Mouse (Mus musculus) macrophage (primary cell): ENCODE data around the gene Mfsd4b3. TPM values are rescaled to one million over a fixed set of nuclear protein-coding genes. Genes with fewer than 3 reads are reported as not detected.
"Not testable (repeated sequence)": the region's sequence is repeated elsewhere in the genome, so short reads cannot be mapped to it uniquely, and the experiment has no call there.

Experiments
- H3K27ac ChIP-seq: fragments of 350-480 bp; formaldehyde crosslinking; 2 replicates; pipeline ENCODE4 v1.9.0; 2021
- H3K36me3 ChIP-seq: fragments of 350-480 bp; formaldehyde crosslinking; 2 replicates; pipeline ENCODE4 v1.9.0; 2021; ENCODE audit errors: inconsistent target
- H3K4me3 ChIP-seq: fragments of 350-480 bp; formaldehyde crosslinking; 2 replicates; pipeline ENCODE4 v1.9.0; 2021; ENCODE audit errors: inconsistent target
- H3K79me2 ChIP-seq: fragments of 350-480 bp; formaldehyde crosslinking; 2 replicates; pipeline ENCODE4 v1.9.0; 2021; ENCODE audit errors: inconsistent target
- WGBS: methylation state at CpG from one replicate; pipeline ENCODE4 v1.1.7; 2026; ENCODE audit warnings: inconsistent platforms; ENCODE audit not compliant: missing documents; 5-methylcytosine and 5-hydroxymethylcytosine counted together
- polyA plus RNA-seq: library from polyadenylated mRNA; stranded (reverse); fragments of 250-400 nt; gene quantifications from 3 replicates; pipeline ENCODE4 v1.2.4, GENCODE M21; 2018; ENCODE audit warnings: inconsistent platforms

The Mfsd4b3 gene
- polyA plus RNA-seq, 1 experiment from 2014 or later, result 2.0 TPM

GRCm38 (mm10) chr10:39960441-39960822 lies 479 bp upstream of the Mfsd4b3 start:
- Histone ChIP-seq H3K27ac (no peak overlapping the region), H3K79me2 (no peaks in the 10 kb centered on the region), H3K36me3 (no peaks in the 10 kb centered on the region), H3K4me3 (no peak overlapping the region)
- 51% methylated on average over 11 of the region's 11 CpGs for WGBS

- 31% methylated on average over 4 of the region's 4 CpGs for WGBS
- Histone ChIP-seq H3K79me2 (no peaks in the 10 kb centered on the region), H3K27ac (peak overlapping the region; percentile 87), H3K36me3 (no peaks in the 10 kb centered on the region), H3K4me3 (no peak overlapping the region)
Measured at GRCm38 (mm10) chr10:39958266-39958665, 1.7 kb downstream of the Mfsd4b3 start.

- H3K27ac ChIP-seq, result no peak overlapping the region
- 86% methylated on average over 2 of the region's 2 CpGs for WGBS
Measured at GRCm38 (mm10) chr10:39956340-39956878, 3.5 kb downstream of the Mfsd4b3 start.

GRCm38 (mm10) chr10:39955163-39955562 lies 4.8 kb downstream of the Mfsd4b3 start:
- Histone ChIP-seq H3K36me3 (no peaks in the 10 kb centered on the region), H3K79me2 (no peaks in the 10 kb centered on the region), H3K4me3 (no peak overlapping the region), H3K27ac (no peak overlapping the region)
- 97% methylated on average over 2 of the region's 2 CpGs for WGBS

More at GRCm38 (mm10) chr10:39956340-39956878, 3.5 kb downstream of the Mfsd4b3 start:
- Histone ChIP-seq H3K4me3 (no peak overlapping the region), H3K36me3 (no peaks in the 10 kb centered on the region), H3K79me2 (no peaks in the 10 kb centered on the region)

- H3K27ac ChIP-seq, result no peak overlapping the region
- no peaks in the 10 kb centered on the region for H3K79me2 ChIP-seq
- H3K4me3 ChIP-seq, result no peak overlapping the region
- WGBS, result 78% methylated on average over 2 of the region's 2 CpGs
- no peaks in the 10 kb centered on the region for H3K36me3 ChIP-seq
Measured at GRCm38 (mm10) chr10:39949377-39949954, 10.5 kb downstream of the Mfsd4b3 start.

- H3K79me2 ChIP-seq, H3K4me3 ChIP-seq, H3K27ac ChIP-seq, H3K36me3 ChIP-seq: not testable (repeated sequence)
- WGBS, result 90% methylated on average over 3 of the region's 3 CpGs
Measured at GRCm38 (mm10) chr10:39947195-39947594, 12.8 kb downstream of the Mfsd4b3 start.

GRCm38 (mm10) chr10:39936553-39936952 lies 23.4 kb downstream of the Mfsd4b3 start:
- H3K36me3 ChIP-seq, result no peaks in the 10 kb centered on the region
- WGBS, result 51% methylated on average over 7 of the region's 7 CpGs

GRCm38 (mm10) chr10:39926616-39927139 lies 33.3 kb downstream of the Mfsd4b3 start, which contains the start of gene Mfsd4b2:
TSS of gene Mfsd4b2 (minus strand) at chr10:39926923.
- H3K79me2 ChIP-seq, result no peaks in the 10 kb centered on the region
- no peaks in the 10 kb centered on the region for H3K36me3 ChIP-seq
- no peak within 1 kb of the TSS for H3K4me3 ChIP-seq
- no peak within 1 kb of the TSS for H3K27ac ChIP-seq
- WGBS, result 6% methylated on average over 41 of the region's 41 CpGs

More at GRCm38 (mm10) chr10:39936553-39936952, 23.4 kb downstream of the Mfsd4b3 start:
- Histone ChIP-seq H3K4me3 (no peak overlapping the region), H3K27ac (no peak overlapping the region), H3K79me2 (no peaks in the 10 kb centered on the region)

GRCm38 (mm10) chr10:39924556-39924955 lies 35.4 kb downstream of the Mfsd4b3 start:
- H3K79me2 ChIP-seq, H3K4me3 ChIP-seq, H3K27ac ChIP-seq, H3K36me3 ChIP-seq: not testable (repeated sequence)
- WGBS, result 81% methylated on average over 8 of the region's 8 CpGs

- Histone ChIP-seq H3K79me2 (no peaks in the 10 kb centered on the region), H3K4me3 (no peak overlapping the region), H3K36me3 (no peaks in the 10 kb centered on the region), H3K27ac (no peak overlapping the region)
Measured at GRCm38 (mm10) chr10:39912616-39913015, 47.3 kb downstream of the Mfsd4b3 start.

GRCm38 (mm10) chr10:39908768-39909441 lies 51.0 kb downstream of the Mfsd4b3 start:
- no peaks in the 10 kb centered on the region for H3K79me2 ChIP-seq

GRCm38 (mm10) chr10:39906799-39907658 lies 52.9 kb downstream of the Mfsd4b3 start:
- H3K4me3 ChIP-seq, result no peak overlapping the region
- H3K36me3 ChIP-seq, result no peaks in the 10 kb centered on the region
- WGBS, result 96% methylated on average over 10 of the region's 10 CpGs
- no peaks in the 10 kb centered on the region for H3K79me2 ChIP-seq
- no peak overlapping the region for H3K27ac ChIP-seq

More at GRCm38 (mm10) chr10:39908768-39909441, 51.0 kb downstream of the Mfsd4b3 start:
- H3K27ac ChIP-seq, result no peak overlapping the region
- peak overlapping the region; percentile 10; the same call in 1 of the 2 replicates for H3K4me3 ChIP-seq
- H3K36me3 ChIP-seq, result no peaks in the 10 kb centered on the region
- WGBS, result 59% methylated on average over 13 of the region's 13 CpGs

- Histone ChIP-seq H3K27ac (no peak overlapping the region), H3K79me2 (no peaks in the 10 kb centered on the region), H3K36me3 (no peaks in the 10 kb centered on the region), H3K4me3 (no peak overlapping the region)
- 94% methylated on average over 3 of the region's 3 CpGs for WGBS
Measured at GRCm38 (mm10) chr10:39904191-39904590, 55.8 kb downstream of the Mfsd4b3 start.

- no peaks in the 10 kb centered on the region for H3K79me2 ChIP-seq
- WGBS, result 2% methylated on average over 39 of the region's 41 CpGs
- H3K4me3 ChIP-seq, result peak within 1 kb of the TSS; percentile 49
- no peaks in the 10 kb centered on the region for H3K36me3 ChIP-seq
- H3K27ac ChIP-seq, result peak within 1 kb of the TSS; percentile 57
Measured at GRCm38 (mm10) chr10:39898874-39899371, 61.0 kb downstream of the Mfsd4b3 start, which contains the start of gene Mfsd4b4. TSS of gene Mfsd4b4 (minus strand) at chr10:39899238.
